Mouse (Mus musculus) retina, postnatal 1 day (tissue): Measurements from ENCODE around the gene Kat8.
A peak's percentile ranks its signal among the peaks of the same experiment; 100 is the strongest.
"Not testable (repeated sequence)": the region's sequence is repeated elsewhere in the genome, so short reads cannot be mapped to it uniquely, and the experiment has no call there.

Experiments used
- DNase-seq: peaks from one replicate; pipeline ENCODE4 v3.0.0-alpha.2; 2012

The Kat8 gene

DNA sequence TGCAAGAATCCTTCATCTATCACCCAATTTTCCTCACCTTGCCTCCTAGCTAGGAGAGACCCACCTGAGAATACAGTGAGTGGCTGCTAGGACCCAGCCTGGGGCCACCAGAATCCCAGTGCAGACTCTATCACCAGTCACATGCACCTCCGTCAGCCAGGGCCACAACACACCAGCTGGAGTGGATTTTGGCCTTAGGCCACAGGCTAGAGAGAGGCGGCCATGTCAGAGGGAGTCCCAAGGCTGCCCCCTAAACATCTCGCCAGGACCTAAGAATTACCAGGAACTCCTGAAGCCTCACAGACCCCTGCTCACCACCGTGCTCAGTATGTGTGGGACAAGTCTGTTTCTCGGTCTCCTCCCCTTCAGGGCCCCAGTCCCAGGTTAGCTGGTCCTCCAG lies 21.8 kb downstream of the Kat8 start:
- no peak for DNase-seq

DNA sequence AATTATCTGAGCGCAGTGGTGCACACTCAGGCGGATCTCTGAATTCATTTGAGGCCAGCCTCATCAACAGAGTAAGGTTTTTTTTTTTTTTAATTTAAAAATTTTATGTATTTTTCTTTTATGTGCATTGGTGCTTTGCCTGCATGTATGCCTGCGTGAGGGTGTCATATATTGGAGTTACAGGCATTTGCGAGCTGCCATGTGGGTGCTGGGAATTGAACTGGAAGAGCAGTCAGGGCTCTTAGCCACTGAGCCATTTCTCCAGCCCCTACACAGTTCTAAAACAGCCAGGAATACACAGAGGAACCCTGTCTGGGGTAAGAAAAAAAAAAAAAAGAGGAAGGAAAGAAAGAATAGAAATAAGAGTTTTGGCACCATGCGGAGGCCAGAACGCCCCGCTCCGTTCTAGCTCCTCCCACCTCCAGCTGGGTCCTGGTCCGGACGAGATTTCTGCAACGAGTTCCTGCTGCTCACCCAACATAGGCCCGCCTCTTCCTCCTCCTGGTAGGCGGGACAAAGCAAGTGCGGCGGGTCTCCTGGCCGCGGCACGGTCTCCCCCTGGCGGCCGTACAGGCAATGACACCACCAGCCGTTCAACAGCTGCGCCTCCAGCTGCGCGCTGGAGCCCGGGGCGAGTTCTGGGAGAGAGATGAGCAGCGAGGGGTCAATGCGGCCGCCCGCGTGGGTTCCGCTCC lies 22.9 kb downstream of the Kat8 start:
- peak; percentile 97 for DNase-seq

- no peak for DNase-seq
Measured at GRCm38 (mm10) chr7:127935748-127936159, 23.4 kb downstream of the Kat8 start.

- DNase-seq: peak; percentile 19
Measured at GRCm38 (mm10) chr7:127936216-127936884, 24.0 kb downstream of the Kat8 start.

GRCm38 (mm10) chr7:127942097-127942496 lies 29.8 kb downstream of the Kat8 start:
- not testable (repeated sequence) for DNase-seq

- no peak for DNase-seq
Measured at GRCm38 (mm10) chr7:127944614-127945013, 32.3 kb downstream of the Kat8 start.

DNA sequence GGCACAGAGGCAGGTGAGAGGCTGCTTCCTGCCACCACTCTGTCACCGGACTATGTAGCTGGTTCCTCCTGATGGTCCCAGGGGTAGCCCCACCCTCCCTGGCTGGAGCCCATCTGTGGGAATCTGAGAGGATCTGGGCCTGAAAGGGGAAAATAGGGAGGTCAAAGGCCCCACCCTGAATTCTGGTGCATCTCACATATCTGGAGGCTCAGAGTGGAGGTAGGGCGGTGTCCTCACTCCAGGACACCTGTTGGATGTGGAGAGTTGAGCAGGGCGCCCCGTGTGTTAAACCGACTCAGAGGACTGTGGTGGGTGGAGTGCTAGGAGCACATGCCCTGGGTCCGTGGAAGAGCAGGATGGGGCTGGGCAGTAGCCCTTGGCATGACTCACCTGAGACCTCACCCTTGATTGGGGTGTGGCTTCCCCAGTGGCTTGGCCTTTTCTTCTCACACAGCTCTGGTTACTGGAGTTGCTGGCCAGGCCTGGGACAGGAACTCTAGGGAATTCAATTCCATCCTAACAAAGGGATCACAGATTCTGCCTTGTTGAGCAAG lies 34.2 kb downstream of the Kat8 start, which contains the start of gene Prss36:
TSS of gene Prss36 (minus strand) at position 256 of the 554 bp plus-strand sequence.
- DNase-seq: no peak

DNA sequence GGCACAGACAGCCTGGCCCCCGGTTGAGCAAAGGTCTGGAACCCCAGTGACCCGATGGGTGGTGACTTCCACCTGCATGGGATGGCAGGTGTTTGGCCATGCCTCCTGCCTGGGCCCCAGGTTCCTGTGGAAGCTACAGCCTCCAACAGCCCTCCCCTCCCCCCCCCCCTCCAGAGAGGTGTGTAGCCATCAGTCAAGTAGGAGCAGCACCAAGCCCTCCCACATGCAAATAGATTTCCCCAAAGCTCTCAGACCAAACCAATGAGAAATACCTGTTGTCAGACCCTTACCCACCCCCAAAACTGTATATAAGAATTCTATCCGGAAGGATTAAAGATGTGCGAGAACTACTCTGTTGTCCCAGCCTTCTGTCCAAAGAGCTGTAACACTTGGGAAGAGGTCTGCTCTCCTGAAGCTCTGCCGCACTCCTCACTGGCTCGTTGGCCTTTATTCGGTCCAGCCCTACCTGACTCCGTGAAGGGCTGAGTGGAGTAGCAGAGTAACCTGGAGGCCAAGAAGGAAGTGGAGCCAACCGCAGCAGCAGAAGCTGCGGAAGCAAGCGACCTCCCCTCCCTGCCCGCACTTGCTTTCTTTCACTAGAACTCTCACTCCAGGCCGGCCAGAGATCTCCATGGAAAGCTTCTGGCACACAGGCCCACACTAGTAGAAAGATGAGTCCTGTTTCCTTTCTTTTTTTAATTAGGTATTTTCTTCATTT lies 40.7 kb downstream of the Kat8 start:
- DNase-seq: no peak

DNA sequence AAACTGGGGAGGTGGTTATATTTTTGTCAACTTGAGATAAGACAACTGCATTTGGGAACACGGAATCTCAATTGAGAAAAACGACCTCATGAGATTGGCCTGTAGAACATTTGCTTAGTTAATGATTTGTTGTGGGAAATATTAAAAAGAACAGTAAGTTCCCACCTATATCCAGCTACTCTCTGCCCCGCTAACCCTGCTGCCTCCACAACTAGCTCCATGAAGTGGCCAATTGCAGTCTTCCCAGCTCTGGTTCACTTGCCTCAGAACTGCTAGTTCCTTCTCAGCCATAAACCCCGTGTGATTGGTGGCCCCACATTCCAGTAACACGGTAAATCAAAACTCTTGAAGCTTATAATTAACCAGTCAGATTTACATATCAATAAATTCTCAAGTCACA lies 47.0 kb downstream of the Kat8 start:
- no peak for DNase-seq

GRCm38 (mm10) chr7:127966371-127966918 lies 54.1 kb downstream of the Kat8 start:
- DNase-seq: no peak

GRCm38 (mm10) chr7:127967004-127967921 lies 54.9 kb downstream of the Kat8 start, which contains the start of gene Fus:
Gene Fus (plus strand): TSS chr7:127967457.
- DNase-seq: peak; percentile 96

GRCm38 (mm10) chr7:127967922-127968828 lies 55.9 kb downstream of the Kat8 start:
- DNase-seq: peak; percentile 89

- no peak for DNase-seq
Measured at GRCm38 (mm10) chr7:127974413-127974930, 62.2 kb downstream of the Kat8 start.
